Mouse (Mus musculus) kidney, adult 18-20 months (tissue): ENCODE measurements around the gene Prrc2a.

ENCODE experiments used
- DNase-seq: peaks from one replicate; pipeline ENCODE4 v3.0.0; 2021

The Prrc2a gene

DNA sequence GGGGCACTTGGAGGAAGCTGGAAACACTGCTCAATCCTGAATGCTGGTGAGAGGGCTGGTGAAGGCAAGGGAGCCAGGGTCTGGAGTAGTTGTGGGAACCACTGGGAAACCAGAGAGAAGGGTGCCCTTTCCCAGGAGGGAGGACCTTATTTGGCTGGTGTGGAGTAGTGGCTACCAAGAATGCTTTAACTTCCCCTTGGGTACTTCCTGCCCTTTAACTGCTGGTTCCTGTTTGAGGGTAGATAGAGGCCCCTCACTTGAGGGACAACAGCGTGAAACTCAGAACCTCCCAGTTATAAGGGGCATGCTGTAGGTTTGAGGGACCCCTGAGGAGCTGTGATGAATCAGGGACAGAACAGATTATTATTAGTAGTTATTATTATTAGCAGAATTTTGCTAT, 24.5 kb upstream of the Prrc2a start:
- no peak for DNase-seq

DNA sequence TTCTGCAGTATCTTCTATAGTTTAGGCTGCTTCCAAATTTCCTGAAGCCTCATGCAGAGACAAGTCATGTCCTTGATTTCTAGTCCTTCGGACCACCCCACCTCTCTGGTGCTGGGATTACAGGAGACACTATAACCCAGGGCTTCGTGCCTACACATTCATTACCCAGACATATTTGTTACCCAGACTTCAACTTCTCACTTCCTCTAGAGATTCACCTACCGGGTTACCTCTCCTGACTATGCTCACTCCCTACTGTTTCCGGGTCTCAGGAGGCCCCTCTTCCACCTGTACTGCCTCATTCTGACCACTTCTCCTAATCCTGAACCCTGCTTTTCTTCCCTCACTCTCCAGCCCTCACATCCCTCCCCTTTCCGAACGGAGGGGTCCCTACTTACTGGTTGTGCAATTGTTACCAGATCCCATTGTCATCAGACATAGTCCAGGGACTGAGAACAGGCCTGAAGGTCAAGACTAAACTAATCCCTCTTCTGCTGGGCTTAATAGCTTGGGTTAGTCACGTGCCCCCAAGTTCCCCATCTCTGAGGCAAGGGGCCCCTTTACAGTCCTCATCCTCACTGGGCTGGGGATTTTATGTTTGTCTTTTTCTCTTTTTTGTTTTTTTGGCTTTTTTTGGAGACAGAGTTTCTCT, 23.4 kb upstream of the Prrc2a start, which contains the start of gene Lst1:
Gene Lst1, minus strand, starts transcription at position 481 of the 652 bp plus-strand sequence.
- no peak for DNase-seq

DNA sequence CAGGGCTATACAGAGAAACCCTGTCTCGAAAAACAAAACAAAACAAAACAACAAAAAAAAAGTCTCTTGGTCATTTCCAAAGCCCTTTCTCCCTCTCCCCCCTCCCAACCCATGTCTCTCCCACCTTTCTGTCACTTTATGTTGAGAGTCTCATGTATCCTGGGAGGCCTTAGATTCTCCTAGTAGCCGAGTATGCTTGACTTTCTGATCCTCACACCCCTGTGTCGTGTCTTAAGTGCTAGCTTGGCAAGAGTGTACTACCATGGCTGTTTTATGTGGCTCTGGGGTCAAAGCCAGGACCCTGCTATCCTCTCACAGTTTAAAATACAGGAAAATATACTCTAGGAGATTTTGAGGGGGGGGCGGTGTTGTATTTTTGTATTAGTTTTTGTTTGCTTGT, 22.6 kb upstream of the Prrc2a start:
- no peak for DNase-seq

DNA sequence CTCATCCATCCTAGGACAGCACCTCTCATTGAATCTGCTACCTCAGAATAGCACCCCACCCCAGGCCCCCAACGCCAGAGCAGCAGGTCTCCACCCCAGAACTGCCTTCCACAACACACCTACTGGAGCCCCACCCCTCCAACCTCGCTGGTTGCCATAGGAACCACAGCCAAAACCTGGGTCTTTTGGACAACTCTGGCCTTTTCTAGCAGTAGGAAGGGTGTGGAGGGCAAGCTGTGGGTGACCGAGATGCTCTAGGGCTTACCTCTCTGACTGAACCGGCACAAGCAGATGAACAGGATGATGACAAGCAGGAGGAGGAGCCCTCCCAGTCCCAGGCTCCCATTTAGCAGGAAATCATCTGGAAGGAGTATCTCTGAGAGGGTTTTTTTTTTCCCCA, 22.0 kb upstream of the Prrc2a start:
- DNase-seq = no peak

DNA sequence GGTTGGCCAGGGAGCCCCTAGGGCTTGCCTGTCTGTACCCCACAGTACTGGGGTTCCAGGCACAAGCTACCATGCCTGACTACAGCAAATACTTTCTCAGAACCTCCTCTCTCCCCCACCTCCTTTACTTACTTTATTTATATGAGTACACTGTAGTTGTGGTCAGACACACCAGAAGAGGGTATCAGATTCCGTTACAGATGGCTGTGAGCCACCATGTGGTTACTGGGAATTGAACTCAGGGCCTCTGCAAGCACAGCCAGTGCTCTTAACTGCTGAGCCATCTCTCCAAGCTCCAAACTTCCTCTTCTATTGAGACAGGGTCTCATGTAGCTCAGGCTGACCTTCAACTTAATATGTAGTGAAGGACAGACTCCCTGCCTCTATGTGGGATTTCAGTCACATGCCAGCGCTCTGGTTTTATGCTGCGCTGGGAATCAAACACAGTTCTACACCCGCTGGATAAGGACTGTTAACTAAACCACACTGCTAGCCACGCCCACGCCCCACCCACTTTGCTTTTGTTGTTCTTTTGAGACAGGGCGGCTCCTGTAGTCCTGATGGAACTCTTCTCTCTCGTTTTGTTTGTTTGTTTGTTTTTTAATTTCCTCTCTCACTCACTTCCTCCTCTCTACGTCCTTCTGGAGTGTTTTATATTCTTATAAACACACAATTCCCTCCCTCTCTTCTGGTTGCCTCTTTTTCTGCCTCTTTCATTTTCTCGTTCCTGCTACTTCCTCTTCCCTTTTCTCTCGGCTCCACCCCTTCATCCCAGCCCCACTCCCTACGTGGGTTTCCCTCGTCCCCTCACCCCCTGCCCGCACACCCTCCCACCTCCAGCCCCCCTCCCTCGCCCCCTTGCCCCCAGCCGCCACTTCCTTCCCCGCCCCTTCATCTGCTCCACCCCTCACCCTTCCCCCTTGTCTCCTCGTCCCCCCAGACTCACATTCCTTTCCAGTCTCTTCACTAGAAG, 21.2 kb upstream of the Prrc2a start:
- DNase-seq = peak; percentile 75

DNA sequence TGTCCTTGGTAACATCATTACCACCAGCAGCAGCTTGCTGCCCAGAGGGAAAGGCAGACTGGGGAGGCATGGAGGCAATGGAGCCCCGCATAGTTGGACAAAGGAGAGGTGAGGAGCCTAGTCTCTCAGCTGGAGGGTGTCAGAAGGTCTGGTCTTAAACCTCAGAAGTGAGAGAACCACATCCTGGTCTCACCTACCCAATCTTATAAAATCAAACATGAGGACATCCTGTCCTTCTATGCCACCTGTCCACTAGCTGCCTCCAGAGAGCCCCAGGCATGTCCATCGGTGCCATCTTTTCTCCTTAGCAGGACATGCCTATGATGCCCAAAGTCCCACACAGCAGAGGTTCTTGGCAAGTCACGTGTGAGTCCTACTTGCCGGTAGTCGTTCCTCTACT, 15.4 kb upstream of the Prrc2a start:
- DNase-seq = no peak

DNA sequence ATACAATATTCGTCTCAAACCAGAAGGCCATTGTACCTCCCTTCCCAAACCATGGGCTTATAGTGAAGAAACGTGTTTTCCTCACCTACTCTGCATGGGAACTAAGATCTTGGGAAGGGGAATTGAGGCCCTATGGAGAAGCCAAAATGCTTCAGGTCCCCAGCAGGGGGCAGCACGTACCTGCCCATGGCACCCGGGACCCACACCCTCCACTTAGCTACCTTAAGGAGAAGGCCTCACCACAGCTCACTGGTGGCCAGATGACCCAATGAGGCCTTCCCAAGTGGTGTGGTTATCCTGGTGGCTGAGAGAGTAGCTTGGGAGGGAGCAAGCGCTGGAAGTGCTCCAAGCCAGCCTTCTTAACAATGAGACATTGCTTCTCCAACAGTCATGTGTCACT, 13.8 kb upstream of the Prrc2a start:
- DNase-seq = peak; percentile 77

DNA sequence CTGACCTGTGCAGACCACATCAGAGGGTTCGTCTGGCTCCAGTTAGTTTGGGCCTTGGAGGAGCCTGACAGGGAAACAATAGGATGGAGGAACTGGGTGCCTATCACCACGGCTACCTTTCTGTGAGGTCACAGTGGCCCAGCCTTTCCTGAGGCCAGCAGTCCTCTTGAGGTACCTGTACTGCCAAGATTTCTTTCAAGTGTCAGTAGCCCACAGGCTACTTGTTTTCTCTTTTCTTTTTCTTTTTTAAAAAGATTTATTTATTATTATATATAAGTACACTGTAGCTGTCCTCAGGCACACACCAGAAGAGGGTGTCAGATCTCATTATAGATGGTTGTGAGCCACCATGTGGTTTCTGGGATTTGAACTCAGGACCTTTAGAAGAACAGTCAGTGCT, 11.3 kb upstream of the Prrc2a start, which contains the start of gene Aif1:
Gene Aif1, minus strand, starts transcription at position 101 of the 400 bp plus-strand sequence.
- DNase-seq = no peak

DNA sequence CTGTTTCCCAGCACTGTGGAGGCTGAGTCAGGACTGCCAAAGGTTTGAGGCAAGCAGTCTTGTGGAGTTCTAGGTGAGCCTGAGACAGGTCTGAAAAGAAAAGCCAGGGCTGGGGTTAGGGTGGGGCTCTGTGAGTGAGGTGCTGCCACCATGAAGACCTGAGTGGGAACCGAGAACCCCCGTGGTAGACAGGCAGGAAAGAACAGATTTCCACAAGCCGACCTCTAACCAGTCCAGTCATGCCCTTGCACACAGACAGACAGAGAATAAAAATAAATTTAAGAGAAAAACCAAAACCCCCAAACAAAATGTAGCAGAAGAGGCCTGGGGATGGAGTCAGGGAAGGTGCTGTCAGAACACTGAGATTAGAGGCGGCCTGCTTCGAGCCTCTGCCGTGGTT, 10.7 kb upstream of the Prrc2a start:
- no peak for DNase-seq

DNA sequence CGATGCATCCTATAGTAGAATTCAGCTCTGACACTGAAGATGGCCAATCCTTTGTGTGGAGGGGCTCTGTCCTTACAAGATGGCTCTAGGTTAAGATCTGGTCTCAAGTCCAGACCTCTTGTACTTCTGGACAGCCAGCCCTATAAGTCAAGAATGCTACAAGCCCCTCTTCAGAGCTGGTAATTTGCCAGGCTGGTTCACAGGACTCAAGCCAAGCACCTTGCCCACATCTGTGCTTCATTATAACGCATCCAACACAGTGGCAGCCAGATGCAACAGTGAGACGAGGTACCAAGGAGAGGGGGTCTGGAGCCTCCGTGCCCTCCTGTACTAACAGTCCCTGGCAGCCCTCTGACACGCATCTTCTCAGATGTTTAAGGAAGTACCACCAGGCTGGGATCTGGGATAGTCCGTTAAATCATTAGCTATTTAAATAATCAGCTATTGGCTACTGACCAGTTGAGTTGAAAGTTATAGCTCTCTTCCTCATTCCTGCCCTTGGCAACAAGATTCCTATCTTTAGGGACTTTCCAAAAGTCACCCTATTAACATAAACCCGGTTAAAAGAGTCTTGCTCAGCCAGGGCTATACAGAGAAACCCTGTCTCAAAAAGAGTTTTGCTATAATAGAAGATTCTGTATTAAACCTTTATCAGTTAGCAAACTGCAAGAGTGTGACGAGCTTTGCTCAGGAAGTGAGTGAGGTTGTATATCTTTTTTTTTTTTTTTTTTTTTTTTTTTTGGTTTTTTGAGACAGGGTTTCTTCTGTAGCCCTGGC, 9.7 kb upstream of the Prrc2a start:
- DNase-seq = no peak

DNA sequence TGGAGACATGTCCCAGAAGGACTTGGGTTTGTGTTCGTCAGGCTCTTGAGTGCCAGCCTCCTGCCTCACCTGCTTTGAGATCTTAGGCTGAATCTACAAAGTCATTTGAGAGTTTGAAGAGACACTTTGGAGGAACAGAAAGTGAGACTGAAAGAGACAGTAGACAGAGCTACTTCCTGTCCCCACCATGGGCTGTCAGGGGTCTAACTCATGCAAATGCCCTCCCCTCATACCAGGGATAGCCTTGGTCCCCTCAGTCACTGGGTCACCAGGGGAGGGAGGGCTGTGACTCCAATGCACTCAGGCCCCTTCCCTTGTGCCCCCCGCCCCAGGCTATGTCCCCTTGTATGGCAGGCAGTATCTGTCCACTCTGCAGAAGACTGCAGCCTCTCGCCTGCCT, 8.6 kb upstream of the Prrc2a start:
- DNase-seq = no peak

DNA sequence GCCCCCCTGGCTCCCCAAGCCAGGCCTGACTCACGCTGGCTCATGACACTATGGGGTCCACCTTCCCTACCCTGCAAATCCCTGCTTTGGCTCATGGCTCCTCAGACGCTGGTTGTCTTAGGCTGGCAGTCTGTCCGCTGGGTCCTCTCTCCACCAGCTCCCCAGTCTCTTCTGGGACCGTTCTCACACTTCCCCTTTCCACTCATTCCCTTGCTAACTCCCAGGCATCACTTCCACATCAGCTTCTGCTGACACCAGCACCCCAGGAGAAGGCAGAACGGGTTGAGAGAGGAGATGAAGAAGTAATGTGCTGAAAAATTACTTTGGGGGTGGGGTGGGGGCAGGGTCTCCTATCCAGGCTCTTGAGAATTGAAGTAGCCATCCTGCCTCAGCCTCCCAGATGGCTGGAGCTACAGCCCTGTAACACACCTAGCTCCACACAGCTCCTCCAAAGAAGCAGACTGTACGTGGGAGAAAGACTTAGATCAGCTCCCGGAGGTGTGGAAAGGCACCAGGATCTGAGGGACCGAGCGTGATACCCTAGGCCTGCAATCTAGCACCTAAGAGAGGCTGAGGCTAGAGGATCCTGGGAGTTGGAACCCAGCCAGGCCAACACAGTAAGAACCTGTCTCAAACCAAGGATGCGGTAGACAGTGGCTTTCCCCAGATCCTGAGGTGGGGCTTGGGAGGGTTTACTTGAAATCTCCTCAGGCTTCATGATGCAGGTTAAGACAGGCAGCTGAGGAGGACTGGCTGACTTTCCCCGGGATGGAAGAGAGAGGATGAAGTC, 7.9 kb upstream of the Prrc2a start:
- DNase-seq = no peak

DNA sequence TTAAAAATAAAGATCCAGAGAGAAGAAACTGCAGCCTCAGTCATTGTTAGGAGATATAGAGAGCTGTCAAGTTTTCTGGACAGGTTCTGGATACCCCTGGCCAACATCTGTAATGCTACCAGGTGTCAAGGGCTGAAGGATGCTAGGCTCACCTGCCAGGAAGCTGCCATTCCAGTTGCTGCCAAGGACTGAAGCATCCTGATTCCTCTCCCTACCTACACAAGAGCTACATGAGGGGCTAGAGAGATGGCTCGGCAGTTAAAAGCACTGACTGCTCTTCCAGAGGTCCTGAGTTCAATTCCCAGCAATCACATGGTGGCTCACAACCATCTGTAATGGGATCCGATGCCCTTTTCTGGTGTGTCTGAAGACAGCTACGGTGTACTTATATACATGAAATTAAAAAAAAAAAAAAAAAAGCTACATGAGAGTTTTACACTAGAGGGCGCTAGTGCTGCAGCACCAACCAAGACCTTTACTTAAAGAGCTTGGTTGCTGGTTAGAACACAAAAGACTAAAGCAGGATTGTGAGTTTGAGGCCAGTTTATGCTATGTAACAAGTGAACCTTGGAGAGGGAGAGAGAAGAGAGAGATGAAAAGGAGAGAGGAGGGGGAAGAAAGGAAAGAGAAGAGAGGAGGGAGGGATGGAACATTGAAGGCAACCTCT, 4.0 kb upstream of the Prrc2a start:
- DNase-seq = no peak

DNA sequence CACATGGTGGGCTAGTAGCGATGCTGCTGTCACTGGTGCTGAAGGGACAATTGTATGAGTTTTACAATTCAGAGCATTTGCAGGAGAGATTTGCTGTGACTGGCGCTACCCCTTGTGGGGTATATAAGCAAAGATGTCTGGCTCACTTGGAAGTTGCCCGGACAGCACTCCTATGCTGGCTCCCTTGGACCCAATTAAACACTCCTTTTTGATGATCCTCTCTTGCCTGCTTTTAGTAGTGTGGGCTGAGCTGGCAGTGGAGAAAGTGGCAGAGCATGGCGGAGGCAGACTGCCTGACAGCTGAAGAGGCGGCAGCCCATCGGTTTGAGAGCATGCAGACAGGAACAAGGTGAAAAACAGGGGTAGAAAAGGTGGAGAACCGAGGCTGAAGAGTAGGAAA, 3.1 kb upstream of the Prrc2a start:
- DNase-seq = no peak

DNA sequence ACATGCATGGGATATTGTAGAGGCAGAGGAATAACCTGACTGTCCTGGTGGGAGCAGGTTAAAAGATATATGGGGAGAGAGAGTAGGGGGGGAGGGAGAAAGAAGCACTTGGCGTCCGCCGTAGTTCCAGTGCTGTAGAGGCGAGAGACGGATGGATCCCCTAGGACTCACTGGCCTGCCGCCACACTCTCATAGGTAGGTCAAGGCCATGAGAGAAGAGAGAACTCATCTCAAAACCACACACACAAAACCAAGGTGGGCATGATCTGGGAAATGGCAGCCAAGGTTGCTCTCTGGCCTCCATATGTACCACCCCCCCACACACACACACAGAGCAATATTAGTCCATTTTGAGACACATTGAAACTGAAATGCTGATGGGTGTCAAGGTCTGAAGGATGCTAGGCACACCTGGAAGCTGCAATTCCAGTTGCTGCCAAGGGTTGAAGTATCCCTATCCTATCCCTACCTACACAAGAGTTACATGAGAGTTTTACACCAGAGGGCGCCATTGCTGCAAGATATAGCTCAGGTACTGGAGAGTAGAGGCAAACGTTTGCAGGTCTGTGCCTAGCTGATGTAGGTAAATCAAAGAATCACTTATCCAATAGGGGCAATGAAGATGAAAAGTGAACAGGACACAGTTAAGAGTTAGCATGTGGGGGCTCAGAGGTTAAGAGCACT, 1.8 kb upstream of the Prrc2a start:
- DNase-seq = peak; percentile 70

DNA sequence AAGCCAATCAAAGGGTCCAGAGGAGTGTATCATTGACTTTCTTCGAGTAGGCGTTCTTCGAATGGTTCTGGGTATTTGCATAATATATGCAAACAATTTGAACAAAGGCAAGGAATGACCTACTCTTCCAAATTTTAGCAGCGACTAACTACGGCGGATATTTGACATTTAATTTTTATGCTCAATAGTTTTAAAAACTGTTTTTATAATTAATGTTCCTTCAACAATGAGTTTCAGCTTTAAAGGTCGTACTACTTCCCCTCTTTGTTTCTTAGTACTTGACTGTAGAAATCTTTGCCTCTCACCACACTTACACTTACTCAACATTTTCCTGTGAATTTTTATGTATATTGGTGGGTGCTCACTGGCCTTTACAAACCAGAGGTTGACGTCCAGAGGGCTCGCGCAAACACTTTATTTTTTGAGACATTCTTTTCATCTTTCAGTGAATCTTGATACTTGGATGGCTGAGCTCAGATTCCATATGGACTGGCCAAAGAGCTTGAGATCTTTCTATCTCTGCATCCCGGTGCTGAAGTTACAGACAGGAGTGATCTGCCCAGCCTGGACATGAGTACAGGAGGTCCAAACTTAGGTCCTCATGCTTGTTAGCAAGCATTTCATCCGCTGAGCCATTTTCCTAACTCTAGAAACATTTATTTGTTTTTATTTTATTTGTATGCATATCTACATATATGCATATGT, 906 bp upstream of the Prrc2a start:
- DNase-seq = no peak

DNA sequence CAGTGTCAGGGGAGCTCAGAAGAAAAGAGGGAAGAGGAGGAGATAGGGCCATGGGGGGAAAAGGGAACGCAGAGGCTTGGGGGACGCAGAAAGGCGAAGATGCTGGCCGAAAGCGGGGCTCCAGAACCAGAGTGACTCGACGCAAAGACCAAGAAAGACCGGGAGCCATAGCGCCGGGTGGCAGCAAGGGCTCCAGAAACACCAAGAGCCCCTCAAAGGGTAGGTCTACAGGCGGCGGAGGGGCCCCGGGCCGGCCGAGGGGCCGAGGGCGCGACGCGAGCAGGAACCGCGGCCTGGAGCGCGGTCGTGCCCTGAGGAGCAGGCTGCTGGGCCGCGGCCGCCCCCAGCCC, 504 bp downstream of the Prrc2a start:
- no peak for DNase-seq

DNA sequence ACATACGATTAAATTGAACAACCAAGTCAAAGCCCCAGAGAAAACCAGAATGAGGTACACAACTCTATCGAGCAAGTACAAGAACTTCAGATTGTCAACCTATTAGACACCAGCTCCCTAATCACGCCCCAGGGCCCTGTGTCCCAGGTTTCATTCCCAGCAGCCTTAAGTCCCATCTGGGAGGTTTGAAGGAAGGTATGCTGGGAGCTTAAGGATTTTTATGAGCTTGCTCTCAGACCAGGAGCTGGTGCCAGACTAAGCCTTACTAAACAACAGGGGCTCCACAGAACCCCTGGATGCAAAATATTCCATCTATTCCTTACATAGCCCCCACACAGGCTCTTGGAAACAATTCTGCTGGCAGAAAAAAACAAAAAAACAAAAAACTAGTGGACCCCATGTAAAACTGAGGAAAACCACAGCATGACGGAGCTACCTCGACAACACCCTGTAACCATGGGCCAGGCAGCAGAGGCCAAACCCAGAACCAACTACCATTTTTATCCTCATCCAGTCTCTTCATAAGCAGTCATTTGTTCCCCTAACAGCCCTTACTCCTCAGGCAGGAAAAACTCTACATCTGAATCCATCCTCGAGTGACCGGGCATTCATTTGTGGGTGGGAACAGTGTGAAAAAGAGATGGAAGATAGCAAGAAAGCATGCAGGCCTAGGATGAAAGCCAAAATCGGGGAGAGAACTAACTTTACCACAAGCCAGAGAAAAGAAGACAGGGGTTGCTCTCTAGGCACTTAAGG, 1.2 kb downstream of the Prrc2a start:
- DNase-seq = no peak

DNA sequence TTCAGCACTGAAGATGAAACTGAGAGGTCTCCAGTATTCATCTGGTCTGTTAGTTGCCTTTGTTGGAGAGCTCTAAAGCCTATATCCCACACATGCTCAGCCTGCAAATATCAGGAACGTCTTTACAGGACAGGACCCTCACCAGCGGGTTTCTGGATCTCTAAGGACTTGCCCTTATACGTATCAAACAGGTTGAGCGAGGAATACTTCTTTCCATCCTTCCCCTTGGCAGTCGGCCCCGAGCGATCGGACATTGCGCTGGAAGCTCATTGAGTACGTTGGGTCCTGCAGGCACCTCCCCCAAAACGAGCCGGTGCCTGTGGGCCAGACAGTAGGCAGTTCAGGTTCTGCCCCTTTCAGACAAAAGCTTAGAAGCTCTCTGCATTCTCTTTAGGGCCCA, 2.0 kb downstream of the Prrc2a start:
- peak; percentile 56 for DNase-seq

DNA sequence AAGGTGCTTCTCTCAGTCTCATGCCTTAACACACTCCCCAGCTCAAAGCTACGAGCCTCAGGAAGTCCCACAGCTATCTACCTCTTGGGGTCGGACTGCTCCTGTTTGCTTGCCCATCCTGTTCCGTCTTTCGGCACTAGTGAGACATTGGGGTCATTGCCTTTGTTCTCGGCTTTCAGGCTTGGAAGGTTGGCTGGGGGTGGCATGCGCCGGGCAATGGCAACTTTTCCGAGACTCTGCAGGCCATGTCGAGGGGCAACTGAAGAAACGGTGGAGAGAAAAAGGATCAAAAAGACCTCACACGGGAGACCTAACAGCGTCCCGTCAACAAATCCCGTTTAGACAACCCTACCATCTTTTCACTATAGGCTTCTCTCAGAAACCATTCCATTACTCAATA, 2.6 kb downstream of the Prrc2a start:
- no peak for DNase-seq
